Mouse (Mus musculus) kidney, postnatal 0 days (tissue): ENCODE data around the gene Kif12. TPM values are rescaled to one million over a fixed set of nuclear protein-coding genes. Genes with fewer than 3 reads are reported as not detected.

ENCODE experiments used
- ATAC-seq: fragments of 200-750 bp; cut with Nextera tagmentation; replicated peaks from 2 replicates; pipeline ENCODE4 v1.8.0; 2017; ENCODE audit warnings: low read depth, moderate number of reproducible peaks, moderate TSS enrichment, moderate library complexity; ENCODE audit not compliant: low FRiP score
- DNase-seq: peaks from one replicate; pipeline ENCODE4 v3.0.0-alpha.2; 2016; ENCODE audit warnings: low spot score
- H3K27ac ChIP-seq: fragments of 300-500 bp; sonication (generic); 2 replicates; pipeline ENCODE4 v1.5.1; 2014; ENCODE audit warnings: mild to moderate bottlenecking
- H3K27me3 ChIP-seq: fragments of 300-500 bp; sonication (generic); 2 replicates; pipeline ENCODE4 v1.6.1; 2014; ENCODE audit warnings: low read length, mixed read lengths; ENCODE audit not compliant: insufficient read depth
- H3K36me3 ChIP-seq: fragments of 300-500 bp; sonication (generic); 2 replicates; pipeline ENCODE4 v1.6.1; 2014; ENCODE audit warnings: low read length, mixed read lengths; ENCODE audit not compliant: insufficient read depth
- H3K4me1 ChIP-seq: fragments of 300-500 bp; sonication (generic); replicated peaks from 2 replicates; pipeline ENCODE4 v1.6.1; 2014; ENCODE audit warnings: antibody characterized with exemption, low read length, mixed read lengths; ENCODE audit not compliant: insufficient read depth
- H3K4me2 ChIP-seq: fragments of 300-500 bp; sonication (generic); 2 replicates; pipeline ENCODE4 v1.6.1; 2014; ENCODE audit warnings: mild to moderate bottlenecking, low read length, moderate library complexity, mixed read lengths
- H3K4me3 ChIP-seq: fragments of 300-500 bp; sonication (generic); replicated peaks from 2 replicates; pipeline ENCODE4 v1.5.1; 2014; ENCODE audit warnings: low read depth, low read length
- H3K9ac ChIP-seq: fragments of 300-500 bp; sonication (generic); 2 replicates; pipeline ENCODE4 v1.6.1; 2014; ENCODE audit warnings: low read depth, low read length
- H3K9me3 ChIP-seq: fragments of 300-500 bp; sonication (generic); replicated peaks from 2 replicates; pipeline ENCODE4 v1.6.1; 2016; ENCODE audit warnings: low read length, inconsistent platforms, mixed read lengths
- CTCF ChIP-seq: IDR thresholded peaks from 2 replicates; pipeline ENCODE4 v1.5.1; 2016; ENCODE audit warnings: antibody characterized with exemption, low read depth, mild to moderate bottlenecking, moderate library complexity
- WGBS: fragments of 180-500 bp; shearing (Covaris S2); extraction: QIAGEN DNeasy Blood & Tissue Kit; methylation state at CpG from one replicate; pipeline ENCODE4 v1.1.7; 2014; 5-methylcytosine and 5-hydroxymethylcytosine counted together
- polyA plus RNA-seq: library from polyadenylated mRNA; unstranded; fragments of >200 nt; fragmentation: Nextera tagmentation; extraction: Ambion mirVana; gene quantifications from 2 replicates; pipeline ENCODE4 v1.2.1, GENCODE M21; 2015

The Kif12 gene
- polyA plus RNA-seq, 1 experiment from 2014 or later: 98.4 TPM

DNA sequence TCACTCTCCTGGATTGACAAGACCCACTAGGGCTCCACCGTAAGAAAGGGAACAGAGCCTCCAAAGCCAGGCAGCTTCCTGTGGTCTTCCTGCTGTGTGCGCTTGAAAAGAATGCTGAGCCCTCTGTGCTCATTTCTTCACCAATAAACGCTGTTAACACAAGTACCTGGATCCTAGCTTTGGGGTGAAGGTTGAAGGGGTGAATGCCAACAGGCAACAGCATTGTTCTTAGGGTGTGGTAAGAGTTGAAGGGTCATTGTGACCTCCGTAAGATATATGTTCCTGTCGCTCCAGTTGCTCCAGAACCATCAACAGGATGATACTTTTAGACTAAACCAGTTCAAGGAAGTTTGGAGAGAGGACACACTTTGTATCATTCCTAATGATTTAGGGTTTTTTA is 17.2 kb downstream of the Kif12 start, which contains the start of gene Ambp:
TSS of gene Ambp (minus strand) at position 101 of the 400 bp plus-strand sequence.
- Histone ChIP-seq H3K9me3 (no peaks in the 10 kb centered on the region), H3K27ac (no peak within 1 kb of the TSS), H3K36me3 (no peaks in the 10 kb centered on the region), H3K9ac (no peak within 1 kb of the TSS), H3K4me1 (no peaks in the 10 kb centered on the region; the same call in 1 of the 2 replicates), H3K4me3 (no peak within 1 kb of the TSS), H3K27me3 (no peaks in the 10 kb centered on the region), H3K4me2 (no peak within 1 kb of the TSS)
- ATAC-seq (no peak), DNase-seq (no peak)
- WGBS: 69% methylated on average over 5 of the region's 5 CpGs
- no peak for TF ChIP-seq CTCF

DNA sequence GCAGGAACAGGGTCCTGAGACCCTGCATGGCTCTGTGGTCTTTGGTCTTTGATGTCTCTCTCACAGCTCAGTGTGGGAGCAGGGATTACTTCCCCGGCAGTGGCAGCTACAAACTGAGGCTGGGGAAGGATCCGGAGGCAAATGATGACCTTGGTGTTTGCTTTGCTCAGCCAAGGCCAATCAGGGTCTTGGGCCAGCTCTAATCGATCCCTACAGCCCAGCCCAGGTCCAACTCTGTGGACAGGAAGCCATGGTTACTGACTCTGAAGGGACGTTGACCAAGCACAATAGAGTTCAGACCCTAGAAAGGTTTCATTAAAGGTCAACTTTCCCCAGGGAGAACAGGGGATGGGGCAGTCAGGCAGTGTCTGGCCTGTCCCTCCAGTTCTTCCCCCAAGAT is 17.9 kb downstream of the Kif12 start:
- no peak for ATAC-seq
- no peaks in the 10 kb centered on the region for H3K27me3 ChIP-seq
- WGBS: 39% methylated on average over 4 of the region's 4 CpGs
- H3K4me2 ChIP-seq: no peak overlapping the region
- H3K27ac ChIP-seq: no peak overlapping the region
- no peaks in the 10 kb centered on the region for H3K9me3 ChIP-seq
- no peak overlapping the region for H3K9ac ChIP-seq
- TF ChIP-seq CTCF: no peak
- DNase-seq: no peak
- H3K36me3 ChIP-seq: no peaks in the 10 kb centered on the region
- no peak overlapping the region for H3K4me3 ChIP-seq
- no peaks in the 10 kb centered on the region; the same call in 1 of the 2 replicates for H3K4me1 ChIP-seq

DNA sequence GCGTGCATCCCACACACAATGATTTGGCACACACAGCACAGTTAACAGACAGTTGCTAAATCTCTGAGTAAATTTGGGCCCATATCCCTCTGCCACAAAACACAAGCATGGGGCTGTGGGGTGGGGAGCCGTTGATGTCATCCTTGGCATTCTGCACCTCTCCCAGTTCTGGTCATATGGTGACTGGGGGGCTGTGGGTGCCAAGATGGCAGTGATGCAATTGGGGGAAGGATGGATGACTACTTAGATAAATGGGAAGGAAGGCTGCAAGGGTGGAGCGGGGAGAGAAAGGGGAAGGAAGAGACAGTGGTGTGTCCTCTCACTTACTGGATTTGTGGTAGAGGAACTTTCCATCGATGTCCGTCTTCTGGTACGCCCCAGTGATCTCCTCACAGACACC is 20.8 kb downstream of the Kif12 start:
- TF ChIP-seq CTCF: no peak

DNA sequence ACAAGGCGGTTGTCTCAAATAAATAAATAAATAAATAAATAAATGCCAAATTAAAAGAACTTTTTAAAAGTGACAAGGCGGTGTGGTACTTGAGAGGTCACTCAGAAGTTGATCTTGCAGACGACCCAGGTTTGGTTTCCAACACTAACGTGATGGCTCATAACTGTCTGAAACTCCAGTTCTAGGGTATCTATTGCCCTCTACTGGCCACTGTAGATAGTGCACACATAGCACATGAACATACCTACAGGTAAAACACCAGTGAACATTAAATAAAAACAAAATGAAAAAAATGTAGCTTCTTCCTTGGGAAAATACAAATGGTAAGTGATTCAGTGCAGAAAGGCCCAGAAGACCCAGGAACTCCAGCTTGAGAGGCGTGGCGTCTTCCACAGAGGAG is 24.7 kb downstream of the Kif12 start:
- TF ChIP-seq CTCF: peak; percentile 35; the same call in 1 of the 2 replicates
- DNase-seq (no peak), ATAC-seq (no peak)
- Histone ChIP-seq H3K9ac (no peak overlapping the region), H3K36me3 (no peaks in the 10 kb centered on the region), H3K4me2 (no peak overlapping the region), H3K9me3 (no peaks in the 10 kb centered on the region), H3K4me3 (no peak overlapping the region), H3K27me3 (no peaks in the 10 kb centered on the region), H3K4me1 (no peaks in the 10 kb centered on the region), H3K27ac (no peak overlapping the region)
- 97% methylated on average over 6 of the region's 6 CpGs for WGBS

More for the DNA sequence above, 20.8 kb downstream of the Kif12 start:
- ATAC-seq: no peak
- WGBS: 91% methylated on average over 6 of the region's 6 CpGs
- Histone ChIP-seq H3K9me3 (no peaks in the 10 kb centered on the region), H3K4me3 (no peak overlapping the region), H3K4me1 (no peaks in the 10 kb centered on the region), H3K9ac (no peak overlapping the region), H3K4me2 (no peak overlapping the region), H3K27ac (no peak overlapping the region), H3K36me3 (no peaks in the 10 kb centered on the region), H3K27me3 (no peaks in the 10 kb centered on the region)
- DNase-seq: no peak

DNA sequence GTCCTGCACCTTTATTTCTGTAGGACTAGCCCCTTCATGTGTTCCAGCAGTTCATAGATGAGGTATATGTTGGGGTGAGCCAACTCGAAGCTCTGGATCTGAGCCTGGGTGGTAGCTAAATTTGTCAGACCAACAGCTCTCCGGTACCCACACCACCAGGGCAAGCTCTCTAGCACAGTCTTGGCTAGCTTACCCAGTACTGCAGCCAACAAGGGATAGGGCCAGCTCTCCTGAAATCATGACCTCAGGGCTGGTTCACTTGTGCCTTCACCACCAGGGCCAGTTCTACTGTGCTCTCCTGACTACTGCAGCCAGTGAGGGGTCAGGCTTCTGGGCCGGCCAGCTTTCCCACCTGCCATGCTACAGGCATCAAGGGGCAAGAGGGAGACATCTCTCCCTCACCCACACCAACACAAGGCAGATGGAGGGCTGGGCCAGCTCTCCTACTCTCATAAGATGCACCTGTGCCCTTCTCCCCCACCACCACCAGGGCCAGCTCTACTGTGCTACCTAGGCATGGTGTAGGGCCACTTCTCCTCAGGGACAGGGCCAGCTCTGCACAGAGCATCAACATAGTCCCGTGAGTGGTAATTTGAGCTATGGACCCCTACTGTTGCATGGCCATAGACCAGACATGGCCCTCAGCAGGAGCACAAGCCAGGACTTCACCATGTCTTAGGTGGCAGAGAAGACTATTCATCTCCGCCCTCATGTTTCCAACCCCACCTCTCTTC is 41.9 kb downstream of the Kif12 start:
- Histone ChIP-seq H3K27me3 (no peaks in the 10 kb centered on the region), H3K4me3 (no peak overlapping the region), H3K4me1 (no peaks in the 10 kb centered on the region), H3K27ac (no peak overlapping the region), H3K36me3 (peaks cover 25% of the 10 kb centered on the region), H3K9ac (no peak overlapping the region), H3K9me3 (no peaks in the 10 kb centered on the region), H3K4me2 (no peak overlapping the region)
- 91% methylated on average over 5 of the region's 5 CpGs for WGBS
- ATAC-seq: no peak
- DNase-seq: no peak
- TF ChIP-seq CTCF: no peak

DNA sequence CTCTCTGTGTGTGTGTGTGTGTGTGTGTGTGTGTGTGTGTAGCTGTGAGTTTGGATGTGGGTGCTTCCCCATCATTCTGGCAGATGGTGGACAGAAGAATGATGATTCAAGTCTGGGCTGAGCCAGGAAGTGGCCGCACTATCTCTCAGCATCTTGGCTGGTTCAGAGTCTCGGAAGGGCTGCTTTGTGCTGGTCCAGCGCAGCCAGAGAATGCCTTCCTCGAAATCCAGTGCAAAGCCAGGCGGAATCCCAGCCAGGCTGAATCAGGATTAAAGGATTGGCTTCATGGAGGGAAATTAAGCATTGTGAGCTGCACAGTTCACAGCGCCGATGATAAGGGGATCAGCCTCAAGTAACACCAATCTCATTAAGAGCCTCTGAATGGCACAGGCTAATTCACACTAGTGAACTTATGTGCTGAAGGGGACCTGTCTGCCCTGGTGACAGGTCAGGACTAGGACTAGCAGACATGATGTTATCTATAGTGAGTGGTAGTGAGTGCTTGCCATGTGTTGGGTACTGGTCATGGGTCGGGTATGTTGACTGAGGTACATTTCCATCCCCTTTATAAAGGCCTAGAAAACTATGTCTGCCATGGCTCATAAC is 47.0 kb downstream of the Kif12 start:
- H3K4me1 ChIP-seq: no peaks in the 10 kb centered on the region
- no peak for DNase-seq
- no peak overlapping the region for H3K27ac ChIP-seq
- peaks cover 25% of the 10 kb centered on the region; the same call in 1 of the 2 replicates for H3K36me3 ChIP-seq
- H3K4me2 ChIP-seq: no peak overlapping the region
- WGBS: 74% methylated on average over 8 of the region's 8 CpGs
- H3K4me3 ChIP-seq: no peak overlapping the region
- no peaks in the 10 kb centered on the region for H3K9me3 ChIP-seq
- no peak for ATAC-seq
- no peak overlapping the region for H3K9ac ChIP-seq
- no peaks in the 10 kb centered on the region for H3K27me3 ChIP-seq
- TF ChIP-seq CTCF: no peak
